Mouse (Mus musculus) hindlimb bud, embryonic 11.5 days (tissue): Measurements from ENCODE around the gene Ifna11.
"Not testable (repeated sequence)": the region's sequence is repeated elsewhere in the genome, so short reads cannot be mapped to it uniquely, and the experiment has no call there.

Experiments
- DNase-seq: peaks from one replicate; pipeline ENCODE4 v3.0.0-alpha.2; 2012; ENCODE audit warnings: low read depth, low spot score; ENCODE audit errors: extremely low spot score

Gene Ifna11

DNA sequence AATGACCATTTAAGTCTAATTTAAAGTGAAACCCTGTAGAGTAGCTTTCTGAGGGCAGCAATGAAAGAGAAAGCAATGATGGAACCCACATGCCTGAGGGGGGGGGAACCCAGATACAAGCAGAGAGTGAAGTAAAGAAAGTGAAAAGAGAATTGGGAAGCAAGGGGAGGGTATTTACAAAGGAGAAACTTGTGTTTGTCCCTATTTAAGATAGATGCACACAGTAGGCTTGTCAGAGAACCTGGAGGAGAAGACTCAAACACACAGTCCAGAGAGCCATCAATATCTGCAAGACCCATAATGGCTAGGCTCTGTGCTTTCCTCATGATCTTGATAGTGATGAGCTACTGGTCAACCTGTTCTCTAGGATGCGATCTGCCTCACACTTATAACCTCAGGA is at the start of gene Ifna11:
Gene Ifna11 (plus strand): TSS at position 301 of the 400 bp plus-strand sequence.
- no peak for DNase-seq

DNA sequence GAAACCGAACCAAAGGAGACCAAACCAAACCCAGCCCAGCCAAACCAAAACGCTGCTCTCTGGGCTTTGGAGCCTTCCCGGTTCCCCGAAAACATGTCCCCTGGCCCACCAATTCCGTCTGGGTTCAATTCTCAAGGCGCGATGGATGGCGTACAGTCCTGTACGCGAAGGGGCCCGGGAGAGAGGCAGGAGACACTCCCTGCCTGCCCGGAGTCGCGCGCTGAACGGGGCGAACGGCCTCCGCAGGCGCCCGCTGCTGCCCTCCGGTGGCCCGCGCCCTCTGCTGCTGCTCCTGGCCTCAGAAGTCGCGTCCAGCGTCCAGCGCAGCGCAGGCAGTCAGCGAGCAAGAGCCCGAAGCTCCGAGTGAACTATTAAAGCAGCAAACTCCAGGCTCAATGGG is 46.2 kb upstream of the Ifna11 start, which contains the start of gene Gm13290:
Gene Gm13290 (plus strand): TSS at position 301 of the 400 bp plus-strand sequence.
- DNase-seq, result not testable (repeated sequence)

DNA sequence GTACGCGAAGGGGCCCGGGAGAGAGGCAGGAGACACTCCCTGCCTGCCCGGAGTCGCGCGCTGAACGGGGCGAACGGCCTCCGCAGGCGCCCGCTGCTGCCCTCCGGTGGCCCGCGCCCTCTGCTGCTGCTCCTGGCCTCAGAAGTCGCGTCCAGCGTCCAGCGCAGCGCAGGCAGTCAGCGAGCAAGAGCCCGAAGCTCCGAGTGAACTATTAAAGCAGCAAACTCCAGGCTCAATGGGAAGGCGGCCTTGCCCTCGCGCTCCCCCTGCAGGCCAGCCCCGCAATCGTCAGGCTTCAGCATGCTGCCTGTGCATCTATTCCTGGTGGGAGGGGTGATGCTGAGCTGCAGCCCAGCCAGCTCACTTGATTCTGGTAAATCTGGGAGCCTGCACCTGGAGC is 43.1 kb upstream of the Ifna11 start, which contains the start of gene Gm13289:
Gene Gm13289 (plus strand): TSS at position 301 of the 400 bp plus-strand sequence.
- DNase-seq, result not testable (repeated sequence)

DNA sequence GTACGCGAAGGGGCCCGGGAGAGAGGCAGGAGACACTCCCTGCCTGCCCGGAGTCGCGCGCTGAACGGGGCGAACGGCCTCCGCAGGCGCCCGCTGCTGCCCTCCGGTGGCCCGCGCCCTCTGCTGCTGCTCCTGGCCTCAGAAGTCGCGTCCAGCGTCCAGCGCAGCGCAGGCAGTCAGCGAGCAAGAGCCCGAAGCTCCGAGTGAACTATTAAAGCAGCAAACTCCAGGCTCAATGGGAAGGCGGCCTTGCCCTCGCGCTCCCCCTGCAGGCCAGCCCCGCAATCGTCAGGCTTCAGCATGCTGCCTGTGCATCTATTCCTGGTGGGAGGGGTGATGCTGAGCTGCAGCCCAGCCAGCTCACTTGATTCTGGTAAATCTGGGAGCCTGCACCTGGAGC is 40.2 kb upstream of the Ifna11 start, which contains the start of gene Gm13272:
Gene Gm13272 (plus strand): TSS at position 301 of the 400 bp plus-strand sequence.
- DNase-seq, result not testable (repeated sequence)

DNA sequence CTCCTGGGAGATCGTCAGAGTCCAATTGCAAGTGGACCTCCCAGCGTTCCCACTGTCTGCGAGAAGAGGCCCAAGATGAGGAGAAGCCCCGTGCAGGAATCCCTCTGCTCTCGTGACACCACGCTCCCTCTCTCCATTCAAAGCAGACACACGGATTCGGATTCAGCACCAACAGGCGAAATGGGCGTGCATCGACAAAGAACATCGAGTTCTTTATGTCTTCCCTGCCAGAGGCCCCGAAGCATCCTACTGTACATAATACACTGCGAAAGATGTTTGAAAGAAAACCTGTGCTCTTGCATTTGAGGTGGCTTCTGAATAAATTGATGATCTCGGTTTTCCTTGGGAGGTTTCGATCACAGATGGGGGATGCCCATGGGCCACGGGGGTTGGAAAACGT is 39.4 kb upstream of the Ifna11 start:
- not testable (repeated sequence) for DNase-seq

DNA sequence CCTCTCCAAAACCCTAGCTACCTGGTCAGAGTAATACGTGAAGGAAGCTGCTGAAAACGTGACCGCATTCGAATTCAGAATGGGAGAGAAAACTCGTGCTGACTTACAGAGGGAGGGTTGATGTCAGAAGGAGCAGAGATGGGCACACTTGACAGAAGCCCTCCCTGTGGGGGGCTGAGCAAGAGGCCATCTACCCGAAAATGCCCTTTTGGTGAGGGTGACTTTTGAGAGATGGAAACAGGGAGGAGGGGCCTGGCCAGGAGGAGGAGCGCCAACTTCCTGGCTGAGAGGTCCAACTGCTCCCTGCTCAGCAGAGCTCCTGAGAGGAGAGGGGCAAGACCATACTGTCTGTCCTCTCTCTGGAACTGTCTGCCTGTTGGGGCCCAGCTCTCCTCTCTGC is 37.9 kb upstream of the Ifna11 start, which contains the start of gene Ifnz:
Gene Ifnz (plus strand): TSS at position 301 of the 400 bp plus-strand sequence.
- DNase-seq, result not testable (repeated sequence)

DNA sequence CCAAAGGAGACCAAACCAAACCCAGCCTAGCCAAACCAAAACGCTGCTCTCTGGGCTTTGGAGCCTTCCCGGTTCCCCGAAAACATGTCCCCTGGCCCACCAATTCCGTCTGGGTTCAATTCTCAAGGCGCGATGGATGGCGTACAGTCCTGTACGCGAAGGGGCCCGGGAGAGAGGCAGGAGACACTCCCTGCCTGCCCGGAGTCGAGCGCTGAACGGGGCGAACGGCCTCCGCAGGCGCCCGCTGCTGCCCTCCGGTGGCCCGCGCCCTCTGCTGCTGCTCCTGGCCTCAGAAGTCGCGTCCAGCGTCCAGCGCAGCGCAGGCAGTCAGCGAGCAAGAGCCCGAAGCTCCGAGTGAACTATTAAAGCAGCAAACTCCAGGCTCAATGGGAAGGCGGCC is 37.4 kb upstream of the Ifna11 start:
- DNase-seq, result not testable (repeated sequence)

DNA sequence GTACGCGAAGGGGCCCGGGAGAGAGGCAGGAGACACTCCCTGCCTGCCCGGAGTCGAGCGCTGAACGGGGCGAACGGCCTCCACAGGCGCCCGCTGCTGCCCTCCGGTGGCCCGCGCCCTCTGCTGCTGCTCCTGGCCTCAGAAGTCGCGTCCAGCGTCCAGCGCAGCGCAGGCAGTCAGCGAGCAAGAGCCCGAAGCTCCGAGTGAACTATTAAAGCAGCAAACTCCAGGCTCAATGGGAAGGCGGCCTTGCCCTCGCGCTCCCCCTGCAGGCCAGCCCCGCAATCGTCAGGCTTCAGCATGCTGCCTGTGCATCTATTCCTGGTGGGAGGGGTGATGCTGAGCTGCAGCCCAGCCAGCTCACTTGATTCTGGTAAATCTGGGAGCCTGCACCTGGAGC is 34.4 kb upstream of the Ifna11 start, which contains the start of gene Gm13276:
Gene Gm13276 (plus strand): TSS at position 301 of the 400 bp plus-strand sequence.
- DNase-seq, result not testable (repeated sequence)

DNA sequence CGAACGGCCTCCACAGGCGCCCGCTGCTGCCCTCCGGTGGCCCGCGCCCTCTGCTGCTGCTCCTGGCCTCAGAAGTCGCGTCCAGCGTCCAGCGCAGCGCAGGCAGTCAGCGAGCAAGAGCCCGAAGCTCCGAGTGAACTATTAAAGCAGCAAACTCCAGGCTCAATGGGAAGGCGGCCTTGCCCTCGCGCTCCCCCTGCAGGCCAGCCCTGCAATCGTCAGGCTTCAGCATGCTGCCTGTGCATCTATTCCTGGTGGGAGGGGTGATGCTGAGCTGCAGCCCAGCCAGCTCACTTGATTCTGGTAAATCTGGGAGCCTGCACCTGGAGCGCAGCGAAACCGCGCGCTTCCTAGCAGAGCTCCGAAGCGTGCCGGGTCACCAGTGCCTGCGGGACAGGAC is 31.4 kb upstream of the Ifna11 start, which contains the start of gene Gm13277:
Gene Gm13277 (plus strand): TSS at position 231 of the 400 bp plus-strand sequence.
- not testable (repeated sequence) for DNase-seq

DNA sequence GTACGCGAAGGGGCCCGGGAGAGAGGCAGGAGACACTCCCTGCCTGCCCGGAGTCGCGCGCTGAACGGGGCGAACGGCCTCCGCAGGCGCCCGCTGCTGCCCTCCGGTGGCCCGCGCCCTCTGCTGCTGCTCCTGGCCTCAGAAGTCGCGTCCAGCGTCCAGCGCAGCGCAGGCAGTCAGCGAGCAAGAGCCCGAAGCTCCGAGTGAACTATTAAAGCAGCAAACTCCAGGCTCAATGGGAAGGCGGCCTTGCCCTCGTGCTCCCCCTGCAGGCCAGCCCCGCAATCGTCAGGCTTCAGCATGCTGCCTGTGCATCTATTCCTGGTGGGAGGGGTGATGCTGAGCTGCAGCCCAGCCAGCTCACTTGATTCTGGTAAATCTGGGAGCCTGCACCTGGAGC is 28.5 kb upstream of the Ifna11 start, which contains the start of gene Gm13278:
Gene Gm13278 (plus strand): TSS at position 301 of the 400 bp plus-strand sequence.
- DNase-seq, result not testable (repeated sequence)

DNA sequence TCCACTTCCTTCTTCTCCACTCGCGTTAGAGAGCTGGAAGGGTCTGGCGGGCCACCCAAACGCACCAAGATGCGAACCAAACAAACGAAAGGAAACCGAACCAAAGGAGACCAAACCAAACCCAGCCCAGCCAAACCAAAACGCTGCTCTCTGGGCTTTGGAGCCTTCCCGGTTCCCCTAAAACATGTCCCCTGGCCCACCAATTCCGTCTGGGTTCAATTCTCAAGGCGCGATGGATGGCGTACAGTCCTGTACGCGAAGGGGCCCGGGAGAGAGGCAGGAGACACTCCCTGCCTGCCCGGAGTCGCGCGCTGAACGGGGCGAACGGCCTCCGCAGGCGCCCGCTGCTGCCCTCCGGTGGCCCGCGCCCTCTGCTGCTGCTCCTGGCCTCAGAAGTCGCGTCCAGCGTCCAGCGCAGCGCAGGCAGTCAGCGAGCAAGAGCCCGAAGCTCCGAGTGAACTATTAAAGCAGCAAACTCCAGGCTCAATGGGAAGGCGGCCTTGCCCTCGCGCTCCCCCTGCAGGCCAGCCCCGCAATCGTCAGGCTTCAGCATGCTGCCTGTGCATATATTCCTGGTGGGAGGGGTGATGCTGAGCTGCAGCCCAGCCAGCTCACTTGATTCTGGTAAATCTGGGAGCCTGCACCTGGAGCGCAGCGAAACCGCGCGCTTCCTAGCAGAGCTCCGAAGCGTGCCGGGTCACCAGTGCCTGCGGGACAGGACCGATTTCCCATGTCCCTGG is 25.7 kb upstream of the Ifna11 start, which contains the start of gene Gm13275:
Gene Gm13275 (plus strand): TSS at position 552 of the 740 bp plus-strand sequence.
- not testable (repeated sequence) for DNase-seq

DNA sequence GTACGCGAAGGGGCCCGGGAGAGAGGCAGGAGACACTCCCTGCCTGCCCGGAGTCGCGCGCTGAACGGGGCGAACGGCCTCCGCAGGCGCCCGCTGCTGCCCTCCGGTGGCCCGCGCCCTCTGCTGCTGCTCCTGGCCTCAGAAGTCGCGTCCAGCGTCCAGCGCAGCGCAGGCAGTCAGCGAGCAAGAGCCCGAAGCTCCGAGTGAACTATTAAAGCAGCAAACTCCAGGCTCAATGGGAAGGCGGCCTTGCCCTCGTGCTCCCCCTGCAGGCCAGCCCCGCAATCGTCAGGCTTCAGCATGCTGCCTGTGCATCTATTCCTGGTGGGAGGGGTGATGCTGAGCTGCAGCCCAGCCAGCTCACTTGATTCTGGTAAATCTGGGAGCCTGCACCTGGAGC is 22.7 kb upstream of the Ifna11 start, which contains the start of gene Gm13279:
Gene Gm13279 (plus strand): TSS at position 301 of the 400 bp plus-strand sequence.
- not testable (repeated sequence) for DNase-seq

DNA sequence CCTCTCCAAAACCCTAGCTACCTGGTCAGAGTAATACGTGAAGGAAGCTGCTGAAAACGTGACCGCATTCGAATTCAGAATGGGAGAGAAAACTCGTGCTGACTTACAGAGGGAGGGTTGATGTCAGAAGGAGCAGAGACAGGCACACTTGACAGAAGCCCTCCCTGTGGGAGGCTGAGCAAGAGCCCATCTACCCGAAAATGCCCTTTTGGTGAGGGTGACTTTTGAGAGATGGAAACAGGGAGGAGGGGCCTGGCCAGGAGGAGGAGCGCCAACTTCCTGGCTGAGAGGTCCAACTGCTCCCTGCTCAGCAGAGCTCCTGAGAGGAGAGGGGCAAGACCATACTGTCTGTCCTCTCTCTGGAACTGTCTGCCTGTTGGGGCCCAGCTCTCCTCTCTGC is 20.4 kb upstream of the Ifna11 start, which contains the start of gene Gm13285:
Gene Gm13285 (plus strand): TSS at position 301 of the 400 bp plus-strand sequence.
- DNase-seq, result not testable (repeated sequence)

DNA sequence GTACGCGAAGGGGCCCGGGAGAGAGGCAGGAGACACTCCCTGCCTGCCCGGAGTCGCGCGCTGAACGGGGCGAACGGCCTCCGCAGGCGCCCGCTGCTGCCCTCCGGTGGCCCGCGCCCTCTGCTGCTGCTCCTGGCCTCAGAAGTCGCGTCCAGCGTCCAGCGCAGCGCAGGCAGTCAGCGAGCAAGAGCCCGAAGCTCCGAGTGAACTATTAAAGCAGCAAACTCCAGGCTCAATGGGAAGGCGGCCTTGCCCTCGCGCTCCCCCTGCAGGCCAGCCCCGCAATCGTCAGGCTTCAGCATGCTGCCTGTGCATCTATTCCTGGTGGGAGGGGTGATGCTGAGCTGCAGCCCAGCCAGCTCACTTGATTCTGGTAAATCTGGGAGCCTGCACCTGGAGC is 16.8 kb upstream of the Ifna11 start, which contains the start of gene Gm13287:
Gene Gm13287 (plus strand): TSS at position 301 of the 400 bp plus-strand sequence.
- not testable (repeated sequence) for DNase-seq

DNA sequence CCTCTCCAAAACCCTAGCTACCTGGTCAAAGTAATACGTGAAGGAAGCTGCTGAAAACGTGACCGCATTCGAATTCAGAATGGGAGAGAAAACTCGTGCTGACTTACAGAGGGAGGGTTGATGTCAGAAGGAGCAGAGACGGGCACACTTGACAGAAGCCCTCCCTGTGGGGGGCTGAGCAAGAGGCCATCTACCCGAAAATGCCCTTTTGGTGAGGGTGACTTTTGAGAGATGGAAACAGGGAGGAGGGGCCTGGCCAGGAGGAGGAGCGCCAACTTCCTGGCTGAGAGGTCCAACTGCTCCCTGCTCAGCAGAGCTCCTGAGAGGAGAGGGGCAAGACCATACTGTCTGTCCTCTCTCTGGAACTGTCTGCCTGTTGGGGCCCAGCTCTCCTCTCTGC is 14.5 kb upstream of the Ifna11 start, which contains the start of gene Gm13288:
Gene Gm13288 (plus strand): TSS at position 301 of the 400 bp plus-strand sequence.
- not testable (repeated sequence) for DNase-seq

DNA sequence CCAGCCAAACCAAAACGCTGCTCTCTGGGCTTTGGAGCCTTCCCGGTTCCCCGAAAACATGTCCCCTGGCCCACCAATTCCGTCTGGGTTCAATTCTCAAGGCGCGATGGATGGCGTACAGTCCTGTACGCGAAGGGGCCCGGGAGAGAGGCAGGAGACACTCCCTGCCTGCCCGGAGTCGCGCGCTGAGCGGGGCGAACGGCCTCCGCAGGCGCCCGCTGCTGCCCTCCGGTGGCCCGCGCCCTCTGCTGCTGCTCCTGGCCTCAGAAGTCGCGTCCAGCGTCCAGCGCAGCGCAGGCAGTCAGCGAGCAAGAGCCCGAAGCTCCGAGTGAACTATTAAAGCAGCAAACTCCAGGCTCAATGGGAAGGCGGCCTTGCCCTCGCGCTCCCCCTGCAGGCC is 14.0 kb upstream of the Ifna11 start:
- DNase-seq, result not testable (repeated sequence)

DNA sequence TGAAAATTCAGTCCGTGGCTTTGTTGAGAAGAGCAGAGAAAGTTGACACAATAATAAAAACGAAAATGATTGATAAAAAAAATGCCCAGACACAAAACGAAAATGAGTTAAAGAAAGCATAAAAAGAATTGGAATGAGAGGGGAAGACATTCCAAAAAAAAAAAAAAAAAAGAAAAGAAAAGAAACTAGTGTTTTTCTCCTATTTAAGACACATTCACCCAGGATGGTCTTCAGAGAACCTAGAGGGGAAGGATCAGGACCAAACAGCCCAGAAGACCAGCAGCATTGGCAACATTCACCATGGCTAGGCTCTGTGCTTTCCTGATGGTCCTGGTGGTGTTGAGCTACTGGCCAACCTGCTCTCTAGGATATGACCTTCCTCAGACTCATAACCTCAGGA is 3.8 kb upstream of the Ifna11 start, which contains the start of gene Ifna7:
Gene Ifna7 (plus strand): TSS at position 301 of the 400 bp plus-strand sequence.
- DNase-seq, result no peak

DNA sequence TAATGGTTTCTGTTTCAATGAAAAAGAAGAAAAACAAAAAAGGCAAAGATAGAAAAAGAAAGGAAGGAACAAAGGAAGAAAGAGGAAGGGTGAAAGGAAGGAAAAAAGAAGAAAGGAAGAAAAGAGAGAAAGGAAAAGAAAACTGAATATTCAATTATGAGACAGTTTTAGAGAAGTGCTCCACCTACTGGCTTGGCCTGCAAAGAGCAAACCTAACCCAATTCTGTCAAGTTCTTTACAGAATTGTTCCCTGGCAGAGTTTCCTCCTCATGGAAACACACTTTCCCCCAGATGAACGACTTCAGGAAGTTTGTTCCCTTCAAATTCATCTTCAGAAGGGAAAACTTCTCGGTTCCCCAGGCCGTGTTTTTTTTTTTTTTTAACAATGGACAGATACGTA is 3.2 kb downstream of the Ifna11 start:
- no peak for DNase-seq

DNA sequence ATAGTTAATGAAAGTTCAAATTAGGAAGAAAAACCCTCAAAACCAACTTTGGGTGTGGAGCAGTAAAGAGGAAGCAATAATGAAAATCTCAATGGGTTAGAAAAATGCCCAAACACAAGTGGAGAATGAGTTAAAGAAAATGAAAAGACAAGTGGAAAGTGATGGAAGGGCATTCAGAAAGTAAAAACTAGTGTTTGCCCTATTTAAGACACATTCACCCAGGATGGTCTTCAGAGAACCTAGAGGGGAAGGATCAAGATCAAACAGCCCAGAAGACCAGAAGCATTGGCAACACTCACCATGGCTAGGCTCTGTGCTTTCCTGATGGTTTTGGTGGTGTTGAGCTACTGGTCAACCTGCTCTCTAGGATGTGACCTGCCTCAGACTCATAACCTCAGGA is 7.4 kb downstream of the Ifna11 start, which contains the start of gene Ifna6:
Gene Ifna6 (plus strand): TSS at position 301 of the 400 bp plus-strand sequence.
- DNase-seq, result not testable (repeated sequence)

DNA sequence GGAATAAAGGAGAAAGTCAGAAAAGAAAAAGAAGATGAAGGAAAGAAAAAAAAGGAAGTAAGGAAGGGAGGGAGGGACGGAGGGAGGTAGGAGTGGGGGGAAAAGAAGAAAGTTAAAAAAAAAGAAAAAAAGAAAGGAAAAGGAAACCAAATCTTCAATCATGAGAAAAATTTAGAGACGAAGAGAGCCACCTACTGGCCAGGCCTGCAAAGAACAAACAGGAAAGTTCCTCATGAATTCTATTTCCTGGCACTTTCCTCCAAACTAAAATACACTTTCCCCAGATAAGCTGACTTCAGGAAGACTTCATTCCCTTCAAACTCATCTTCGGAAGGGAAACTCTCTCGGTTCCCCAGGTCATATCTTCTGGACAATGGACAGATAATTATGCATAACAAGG is 10.8 kb downstream of the Ifna11 start:
- DNase-seq, result no peak

DNA sequence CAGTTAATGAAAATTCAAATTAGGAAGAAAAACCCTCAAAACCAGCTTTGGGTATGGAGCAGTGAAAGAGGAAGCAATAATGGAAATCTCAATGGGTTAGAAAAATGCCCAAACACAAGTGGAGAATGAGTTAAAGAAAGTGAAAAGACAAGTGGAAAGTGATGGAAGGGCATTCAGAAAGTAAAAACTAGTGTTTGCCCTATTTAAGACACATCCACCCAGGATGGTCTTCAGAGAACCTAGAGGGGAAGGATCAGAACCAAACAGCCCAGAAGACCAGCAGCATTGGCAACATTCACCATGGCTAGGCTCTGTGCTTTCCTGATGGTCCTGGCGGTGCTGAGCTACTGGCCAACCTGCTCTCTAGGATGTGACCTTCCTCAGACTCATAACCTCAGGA is 15.5 kb downstream of the Ifna11 start, which contains the start of gene Ifna5:
Gene Ifna5 (plus strand): TSS at position 301 of the 400 bp plus-strand sequence.
- not testable (repeated sequence) for DNase-seq
